Mouse (Mus musculus) thymus, postnatal 25 days (tissue): ENCODE results near the gene Mboat7.

Experiments used
- DNase-seq: peaks from one replicate; pipeline ENCODE4 v3.0.0; 2022

The Mboat7 gene

DNA sequence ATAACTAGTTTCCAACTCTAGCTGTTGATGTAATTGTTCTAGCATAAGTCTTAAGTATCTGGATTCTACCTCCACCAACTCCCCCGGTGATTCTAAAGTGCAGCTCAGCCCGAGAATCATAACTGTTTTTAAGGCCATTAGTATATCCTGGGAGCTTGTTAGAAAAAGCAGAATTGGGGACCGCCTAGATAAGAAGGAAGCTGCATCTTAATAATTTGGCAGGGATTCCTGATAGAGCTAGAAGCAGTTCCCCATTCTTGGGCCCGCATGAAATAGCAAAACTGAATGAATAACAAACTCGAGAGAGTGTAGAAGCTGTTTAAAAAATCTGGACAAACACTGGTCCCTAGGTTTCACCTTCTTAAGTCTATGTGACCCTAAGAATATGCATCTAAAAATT, 49.9 kb downstream of the Mboat7 start:
- DNase-seq = no peak

DNA sequence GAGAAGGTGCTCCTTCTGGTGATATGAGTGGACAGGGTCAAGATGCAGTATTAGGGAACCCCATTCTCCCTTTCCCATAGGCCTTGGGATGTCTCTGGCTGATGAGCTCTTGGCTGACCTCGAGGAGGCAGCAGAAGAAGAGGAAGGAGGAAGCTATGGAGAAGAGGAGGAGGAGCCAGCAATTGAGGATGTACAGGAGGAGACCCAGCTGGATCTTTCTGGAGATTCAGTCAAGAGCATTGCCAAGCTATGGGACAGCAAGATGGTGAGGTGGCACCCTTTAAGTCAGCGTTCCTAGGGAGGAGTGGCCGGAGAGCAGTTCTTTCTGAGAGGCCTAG, 62.9 kb downstream of the Mboat7 start:
- no peak for DNase-seq

DNA sequence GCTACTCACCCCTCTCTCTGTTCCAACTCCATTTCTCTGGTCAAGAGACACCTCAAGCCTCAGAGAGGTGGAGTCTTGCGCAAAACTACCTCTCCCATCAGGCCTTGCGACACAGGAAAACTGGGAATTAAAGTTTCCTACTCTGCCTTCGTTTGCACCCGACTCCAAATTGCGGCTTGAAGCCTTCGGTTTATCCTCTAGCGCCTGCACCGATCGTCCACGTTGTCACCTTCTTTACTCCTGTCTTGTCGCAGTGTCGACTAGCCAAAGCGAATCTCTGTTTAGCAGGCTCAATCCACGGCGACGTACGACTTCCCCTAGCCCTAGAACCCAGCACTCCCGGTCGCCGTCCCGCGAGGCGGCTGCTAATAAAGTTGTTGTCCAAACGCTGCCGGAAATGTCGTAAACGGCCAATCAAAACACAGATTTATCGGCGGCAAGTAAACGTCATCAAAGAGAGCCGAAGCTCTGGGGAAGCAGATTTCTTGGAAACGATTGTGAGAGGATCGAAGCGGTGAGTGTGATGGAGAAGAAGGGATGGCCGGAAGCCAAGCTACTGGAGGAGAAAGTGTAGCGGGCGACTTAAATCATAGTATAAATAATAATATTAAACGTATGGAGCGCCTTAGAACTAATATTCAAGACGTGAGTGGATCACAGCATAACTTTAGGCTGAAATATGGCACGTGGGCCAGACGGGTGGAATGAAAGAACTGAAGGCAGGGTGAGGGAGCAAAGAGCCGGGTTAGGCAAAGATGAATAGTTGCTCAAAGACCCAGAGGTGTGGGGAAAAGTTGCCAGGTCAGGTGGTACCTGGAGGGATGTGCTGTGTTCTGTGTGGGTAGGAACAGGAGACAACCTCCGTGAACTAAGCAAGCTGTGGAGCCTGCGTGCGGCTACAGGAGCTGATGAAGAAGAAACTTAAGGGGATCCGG, 63.5 kb downstream of the Mboat7 start, which contains the start of the genes Tfpt and Prpf31:
Tfpt (minus strand) TSS at position 387 of the 935 bp plus-strand sequence.
Prpf31 (plus strand) TSS at position 443 of the 935 bp plus-strand sequence.
- peak; percentile 91 for DNase-seq

DNA sequence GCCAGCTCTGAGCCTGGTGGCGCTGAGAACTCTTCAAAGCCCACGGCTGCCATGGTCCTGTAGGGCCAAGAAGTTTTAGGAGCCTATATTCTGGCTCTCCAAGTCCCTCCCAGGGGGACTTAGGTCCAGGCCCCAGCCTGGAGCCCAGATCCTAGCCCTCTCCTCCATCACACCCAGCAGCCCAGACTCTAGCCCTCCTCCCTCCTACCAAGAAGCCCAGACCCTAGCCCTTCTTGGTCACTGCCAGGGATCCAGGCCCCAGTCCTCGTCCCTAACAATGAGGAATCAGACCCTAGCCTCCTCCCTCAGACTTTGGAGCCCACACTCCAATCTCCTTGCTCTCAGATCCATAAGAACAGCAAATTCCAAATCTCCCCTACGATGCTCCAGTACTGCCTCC, 64.3 kb downstream of the Mboat7 start:
- no peak for DNase-seq
